Mouse (Mus musculus): ENCODE data around the gene Psmc3ip. TPM values are rescaled to one million over a fixed set of nuclear protein-coding genes. Genes with fewer than 3 reads are reported as not detected.

Gene Psmc3ip
- polyA plus RNA-seq, 1 experiment from 2014 or later: 9.8 TPM

- Histone ChIP-seq H3K4me3 (ENCODE audit: low read depth, low read length) (no peak overlapping the region), H3K27ac (ENCODE audit: low read length) (peak overlapping the region; percentile 90), H3K4me1 (ENCODE audit: insufficient read depth, low read depth, low read length) (peaks cover 60% of the 10 kb centered on the region), H3K9me3 (ENCODE audit: low read length) (no peaks in the 10 kb centered on the region), H3K36me3 (ENCODE audit: insufficient read depth, low read length) (peaks cover 8% of the 10 kb centered on the region; the same call in 1 of the 2 replicates), H3K9ac (replicated peaks; ENCODE audit: low read depth) (no peak overlapping the region), H3K27me3 (replicated peaks; ENCODE audit: insufficient read depth, low read length) (no peaks in the 10 kb centered on the region), H3K4me2 (replicated peaks; ENCODE audit: low read depth, low read length) (no peak overlapping the region)
- 85% methylated on average over 10 of the region's 10 CpGs for WGBS
- ATAC-seq: no peak
- no peak for DNase-seq (ENCODE audit: low spot score)
- TF ChIP-seq CTCF (IDR thresholded peaks at IDR 0.05): no peak
- no peak for TF ChIP-seq EP300 (IDR thresholded peaks at IDR 0.05)
Observed at GRCm38 (mm10) chr11:101059473-101059872, 35.8 kb downstream of the Psmc3ip start.

GRCm38 (mm10) chr11:101058726-101059125 lies 36.5 kb downstream of the Psmc3ip start:
- Histone ChIP-seq H3K9me3 (ENCODE audit: low read length) (no peaks in the 10 kb centered on the region), H3K9ac (replicated peaks; ENCODE audit: low read depth) (no peak overlapping the region), H3K36me3 (ENCODE audit: insufficient read depth, low read length) (peaks cover 8% of the 10 kb centered on the region; the same call in 1 of the 2 replicates), H3K4me1 (ENCODE audit: insufficient read depth, low read depth, low read length) (peaks cover 52% of the 10 kb centered on the region), H3K27ac (ENCODE audit: low read length) (peak overlapping the region; percentile 90), H3K27me3 (replicated peaks; ENCODE audit: insufficient read depth, low read length) (no peaks in the 10 kb centered on the region), H3K4me2 (replicated peaks; ENCODE audit: low read depth, low read length) (no peak overlapping the region), H3K4me3 (ENCODE audit: low read depth, low read length) (no peak overlapping the region)
- DNase-seq (ENCODE audit: low spot score) (peak; percentile 61), ATAC-seq (no peak)
- TF ChIP-seq CTCF (IDR thresholded peaks at IDR 0.05) (no peak), EP300 (IDR thresholded peaks at IDR 0.05) (no peak)
- WGBS: 61% methylated on average over 5 of the region's 5 CpGs

- TF ChIP-seq CTCF (IDR thresholded peaks at IDR 0.05) (peak; percentile 82), EP300 (IDR thresholded peaks at IDR 0.05) (no peak)
- peaks cover 8% of the 10 kb centered on the region; the same call in 1 of the 2 replicates for H3K36me3 ChIP-seq (ENCODE audit: insufficient read depth, low read length)
- WGBS: 22% methylated on average over 5 of the region's 5 CpGs
- DNase-seq (ENCODE audit: low spot score) (peak; percentile 87), ATAC-seq (peak; percentile 14; the same call in 1 of the 2 replicates)
- H3K9me3 ChIP-seq (ENCODE audit: low read length): no peaks in the 10 kb centered on the region
- peak overlapping the region; percentile 90 for H3K27ac ChIP-seq (ENCODE audit: low read length)
- H3K27me3 ChIP-seq (replicated peaks; ENCODE audit: insufficient read depth, low read length): no peaks in the 10 kb centered on the region
- H3K4me1 ChIP-seq (ENCODE audit: insufficient read depth, low read depth, low read length): peaks cover 46% of the 10 kb centered on the region
- H3K4me2 ChIP-seq (replicated peaks; ENCODE audit: low read depth, low read length): no peak overlapping the region
- no peak overlapping the region for H3K4me3 ChIP-seq (ENCODE audit: low read depth, low read length)
- no peak overlapping the region for H3K9ac ChIP-seq (replicated peaks; ENCODE audit: low read depth)
Observed at GRCm38 (mm10) chr11:101057860-101058259, 37.4 kb downstream of the Psmc3ip start.

- peak; percentile 90 for ATAC-seq
- Histone ChIP-seq H3K9me3 (ENCODE audit: low read length) (no peaks in the 10 kb centered on the region), H3K4me1 (ENCODE audit: insufficient read depth, low read depth, low read length) (peaks cover 41% of the 10 kb centered on the region), H3K4me2 (replicated peaks; ENCODE audit: low read depth, low read length) (no peak overlapping the region), H3K4me3 (ENCODE audit: low read depth, low read length) (no peak overlapping the region), H3K27ac (ENCODE audit: low read length) (peak overlapping the region; percentile 90), H3K36me3 (ENCODE audit: insufficient read depth, low read length) (peaks cover 11% of the 10 kb centered on the region; the same call in 1 of the 2 replicates), H3K27me3 (replicated peaks; ENCODE audit: insufficient read depth, low read length) (no peaks in the 10 kb centered on the region), H3K9ac (replicated peaks; ENCODE audit: low read depth) (no peak overlapping the region)
- DNase-seq (ENCODE audit: low spot score): peak; percentile 96
- TF ChIP-seq EP300 (IDR thresholded peaks at IDR 0.05) (peak; percentile 98), CTCF (IDR thresholded peaks at IDR 0.05) (no peak)
- 14% methylated on average over 8 of the region's 8 CpGs for WGBS
Observed at GRCm38 (mm10) chr11:101056885-101057284, 38.4 kb downstream of the Psmc3ip start.

GRCm38 (mm10) chr11:101055418-101055817 lies 39.8 kb downstream of the Psmc3ip start:
- TF ChIP-seq EP300 (IDR thresholded peaks at IDR 0.05) (no peak), CTCF (IDR thresholded peaks at IDR 0.05) (no peak)
- no peak overlapping the region for H3K4me2 ChIP-seq (replicated peaks; ENCODE audit: low read depth, low read length)
- H3K4me3 ChIP-seq (ENCODE audit: low read depth, low read length): no peak overlapping the region
- 52% methylated on average over 14 of the region's 14 CpGs for WGBS
- peak overlapping the region; percentile 90 for H3K27ac ChIP-seq (ENCODE audit: low read length)
- peaks cover 11% of the 10 kb centered on the region; the same call in 1 of the 2 replicates for H3K36me3 ChIP-seq (ENCODE audit: insufficient read depth, low read length)
- ATAC-seq: no peak
- DNase-seq (ENCODE audit: low spot score): peak; percentile 51
- no peak overlapping the region for H3K9ac ChIP-seq (replicated peaks; ENCODE audit: low read depth)
- peaks cover 36% of the 10 kb centered on the region for H3K4me1 ChIP-seq (ENCODE audit: insufficient read depth, low read depth, low read length)
- no peaks in the 10 kb centered on the region for H3K9me3 ChIP-seq (ENCODE audit: low read length)
- H3K27me3 ChIP-seq (replicated peaks; ENCODE audit: insufficient read depth, low read length): no peaks in the 10 kb centered on the region

GRCm38 (mm10) chr11:101053974-101054373 lies 41.3 kb downstream of the Psmc3ip start:
- no peak for DNase-seq (ENCODE audit: low spot score)
- WGBS: 100% methylated on average over 1 of the region's 1 CpGs

More at GRCm38 (mm10) chr11:101053974-101054373, 41.3 kb downstream of the Psmc3ip start:
- Histone ChIP-seq H3K4me1 (ENCODE audit: insufficient read depth, low read depth, low read length) (peaks cover 25% of the 10 kb centered on the region; the same call in 1 of the 2 replicates), H3K9me3 (ENCODE audit: low read length) (no peaks in the 10 kb centered on the region), H3K4me2 (replicated peaks; ENCODE audit: low read depth, low read length) (no peak overlapping the region), H3K36me3 (ENCODE audit: insufficient read depth, low read length) (peaks cover 24% of the 10 kb centered on the region; the same call in 1 of the 2 replicates), H3K9ac (replicated peaks; ENCODE audit: low read depth) (no peak overlapping the region), H3K27me3 (replicated peaks; ENCODE audit: insufficient read depth, low read length) (no peaks in the 10 kb centered on the region), H3K27ac (ENCODE audit: low read length) (no peak overlapping the region; the same call in 1 of the 2 replicates), H3K4me3 (ENCODE audit: low read depth, low read length) (no peak overlapping the region)
- TF ChIP-seq EP300 (IDR thresholded peaks at IDR 0.05): no peak
- peak; percentile 64 for TF ChIP-seq CTCF (IDR thresholded peaks at IDR 0.05)
- ATAC-seq: no peak

All from lung, postnatal 0 days (tissue).